Mouse (Mus musculus): Measurements from ENCODE around the gene Ott.
"Not testable (repeated sequence)": the region's sequence is repeated elsewhere in the genome, so short reads cannot be mapped to it uniquely, and the experiment has no call there.

- TF ChIP-seq CTCF (IDR thresholded peaks at IDR 0.05); POLR2A (IDR thresholded peaks at IDR 0.05; ENCODE audit: insufficient read depth, low read depth, low read length): not testable (repeated sequence)
Measured at GRCm38 (mm10) chrX:149073982-149074381, at the start of gene Ott.
